9 mouse cellular contexts compared by ENCODE assay signal in the genomic region with DNA sequence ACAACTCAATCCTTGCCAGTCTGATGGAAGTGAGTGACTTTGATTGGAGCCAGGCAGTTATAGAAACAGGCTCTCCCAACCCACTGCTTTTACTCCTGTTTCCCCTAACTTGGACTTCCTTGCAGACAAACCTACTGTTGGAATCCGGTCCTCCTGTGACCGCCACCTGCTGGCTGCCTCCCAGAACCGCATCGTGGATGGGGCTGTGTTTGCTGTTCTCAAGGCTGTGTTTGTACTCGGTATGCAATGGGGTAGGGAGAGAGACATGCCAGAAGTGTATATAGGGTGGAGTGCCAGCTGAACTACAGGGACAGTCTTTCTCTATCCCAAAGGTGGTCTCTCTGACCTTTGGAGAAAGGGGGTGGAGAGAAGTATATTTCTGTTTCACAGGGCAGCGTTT. TPM values are rescaled to one million over a fixed set of nuclear protein-coding genes. Genes with fewer than 3 reads are reported as not detected.
DNase-seq lines count a peak whose midpoint lies in the region; ATAC-seq and TF ChIP-seq lines count a peak whose summit lies in the region.
"Had no signal": no experiment of that assay in that cellular context is flagged by ENCODE, and none has a peak within 500 bp of the region (broad histone marks: within the 10 kb centered on the region; RNA-seq: fewer than 3 reads in every experiment).

No protein-coding gene starts in this region.

- TF ChIP-seq POLR2A in small intestine, adult 2 months (IDR thresholded peaks at IDR 0.05; ENCODE audit: low read depth, low read length): no peak

- peak; percentile 10 for DNase-seq in gastrocnemius, adult 18-20 months (ENCODE audit: low spot score)
- DNase-seq in gastrocnemius, postnatal 25 days: no peak
- peak; percentile 80 for DNase-seq in CD4-positive, CD25-positive, alpha-beta regulatory T cell, adult 2 months (ENCODE audit: low read depth, low spot score)
- DNase-seq in brain, adult 2 months (ENCODE audit: low read depth, low spot score): peak; percentile 73
- peak; percentile 59 for DNase-seq in forebrain, embryonic 14.5 days (ENCODE audit: low spot score)
- DNase-seq in lung, postnatal 0 days (ENCODE audit: low spot score): peak; percentile 36

- H3K4me1 ChIP-seq in forebrain, embryonic 14.5 days (ENCODE audit: control insufficient read depth, insufficient read depth, low read length): no peaks in the 10 kb centered on the region
- no peaks in the 10 kb centered on the region for H3K4me1 ChIP-seq in kidney, embryonic 15.5 days
- no peaks in the 10 kb centered on the region for H3K4me1 ChIP-seq in lung, postnatal 0 days (ENCODE audit: insufficient read depth, low read depth, low read length)
- no peaks in the 10 kb centered on the region for H3K4me1 ChIP-seq in small intestine, adult 2 months (ENCODE audit: control insufficient read depth, insufficient read depth, insufficient read length, low read length)
- H3K4me1 ChIP-seq: limb, embryonic 15.5 days had no signal

- no peak overlapping the region for H3K4me3 ChIP-seq in forebrain, embryonic 14.5 days (ENCODE audit: low read depth, low read length)
- H3K4me3 ChIP-seq in kidney, embryonic 15.5 days (replicated peaks): no peak overlapping the region
- no peak overlapping the region for H3K4me3 ChIP-seq in lung, postnatal 0 days (ENCODE audit: low read depth, low read length)
- no peak overlapping the region for H3K4me3 ChIP-seq in small intestine, adult 2 months (ENCODE audit: low read depth, low read length)
- H3K4me3 ChIP-seq: limb, embryonic 15.5 days had no signal

- TF ChIP-seq EP300 in lung, postnatal 0 days (IDR thresholded peaks at IDR 0.05): no peak

- no peak overlapping the region for H3K9ac ChIP-seq in forebrain, embryonic 14.5 days (ENCODE audit: low read length)
- no peak overlapping the region for H3K9ac ChIP-seq in kidney, embryonic 15.5 days
- H3K9ac ChIP-seq in lung, postnatal 0 days (replicated peaks; ENCODE audit: low read depth): no peak overlapping the region
- H3K9ac ChIP-seq: limb, embryonic 15.5 days had no signal

- ATAC-seq in forebrain, embryonic 14.5 days: peak; percentile 52; the same call in 1 of the 2 replicates
- 0 out of 2 replicates have a peak, but pooled peaks have one; percentile 25 for ATAC-seq in kidney, embryonic 15.5 days (replicated peaks; ENCODE audit: low FRiP score)
- peak; percentile 50; the same call in 1 of the 2 replicates for ATAC-seq in lung, postnatal 0 days

- no peaks in the 10 kb centered on the region for H3K9me3 ChIP-seq in forebrain, embryonic 14.5 days (replicated peaks; ENCODE audit: control insufficient read depth, low read length)
- no peaks in the 10 kb centered on the region for H3K9me3 ChIP-seq in kidney, embryonic 15.5 days (replicated peaks)
- H3K9me3 ChIP-seq in lung, postnatal 0 days (ENCODE audit: low read length): no peaks in the 10 kb centered on the region
- H3K9me3 ChIP-seq: limb, embryonic 15.5 days had no signal

- no peak overlapping the region for H3K4me2 ChIP-seq in forebrain, embryonic 14.5 days (ENCODE audit: low read length)
- no peak overlapping the region for H3K4me2 ChIP-seq in kidney, embryonic 15.5 days
- H3K4me2 ChIP-seq in lung, postnatal 0 days (replicated peaks; ENCODE audit: low read depth, low read length): no peak overlapping the region
- H3K4me2 ChIP-seq: limb, embryonic 15.5 days had no signal

- 33% methylated on average over 6 of the region's 6 CpGs for WGBS in forebrain, embryonic 14.5 days
- WGBS in kidney, embryonic 15.5 days: 32% methylated on average over 6 of the region's 6 CpGs
- 18% methylated on average over 5 of the region's 6 CpGs for WGBS in lung, postnatal 0 days
- 29% methylated on average over 6 of the region's 6 CpGs for WGBS in small intestine, adult 2 months

- TF ChIP-seq CTCF in lung, postnatal 0 days (IDR thresholded peaks at IDR 0.05): peak; percentile 83
- TF ChIP-seq CTCF in small intestine, adult 2 months (IDR thresholded peaks at IDR 0.05; ENCODE audit: extremely low read depth, insufficient read length, insufficient replicate concordance, low read depth, low read length): peak; percentile 63; the same call in 1 of the 2 replicates

- no peak overlapping the region for H3K27ac ChIP-seq in forebrain, embryonic 14.5 days (ENCODE audit: low read depth, low read length)
- H3K27ac ChIP-seq in kidney, embryonic 15.5 days: no peak overlapping the region
- no peak overlapping the region for H3K27ac ChIP-seq in lung, postnatal 0 days (ENCODE audit: low read length)
- H3K27ac ChIP-seq in small intestine, adult 2 months (ENCODE audit: insufficient read depth, low read depth, low read length): no peak overlapping the region
- H3K27ac ChIP-seq: limb, embryonic 15.5 days had no signal

- H3K36me3 ChIP-seq in forebrain, embryonic 14.5 days (ENCODE audit: control insufficient read depth, insufficient read depth, low read length): peaks cover 84% of the 10 kb centered on the region
- peaks cover 95% of the 10 kb centered on the region for H3K36me3 ChIP-seq in kidney, embryonic 15.5 days
- H3K36me3 ChIP-seq in lung, postnatal 0 days (ENCODE audit: insufficient read depth, low read length): peaks cover 4% of the 10 kb centered on the region
- H3K36me3 ChIP-seq in small intestine, adult 2 months (ENCODE audit: control insufficient read depth, insufficient read depth, low read length): peaks cover 65% of the 10 kb centered on the region

- no peaks in the 10 kb centered on the region for H3K27me3 ChIP-seq in forebrain, embryonic 14.5 days (replicated peaks; ENCODE audit: control insufficient read depth, insufficient read depth, low read length)
- H3K27me3 ChIP-seq in kidney, embryonic 15.5 days: 0 out of 2 replicates have a peak, but pooled peaks cover 3% of the 10 kb centered on the region
- H3K27me3 ChIP-seq in lung, postnatal 0 days (replicated peaks; ENCODE audit: insufficient read depth, low read length): no peaks in the 10 kb centered on the region
- no peaks in the 10 kb centered on the region for H3K27me3 ChIP-seq in small intestine, adult 2 months (ENCODE audit: control insufficient read depth, insufficient read depth, low read length)

RNA-seq across cellular contexts. Expression of gene Med12, which starts 11.7 kb away (rescaled TPM):
- total RNA-seq in gastrocnemius, adult 18-20 months (2021): 10 to 100 TPM; 15.8 to 16.1 TPM
- total RNA-seq in gastrocnemius, postnatal 25 days (2021): 10 to 100 TPM; 15.4 to 15.6 TPM
- polyA plus RNA-seq in forebrain, embryonic 14.5 days (2014; fragmentation: Nextera tagmentation; extraction: Ambion mirVana): 24.7 and 25.0 TPM in 2 replicates
- 32.3 and 35.6 TPM in 2 replicates for polyA plus RNA-seq in kidney, embryonic 15.5 days (2015; fragmentation: Nextera tagmentation; extraction: Ambion mirVana)
- 19.8 and 20.6 TPM in 2 replicates for polyA plus RNA-seq in lung, postnatal 0 days (2015; fragmentation: Nextera tagmentation; extraction: Ambion mirVana)
- polyA plus RNA-seq in small intestine, adult 2 months (2012; rRNA removed): 77.9 and 155 TPM in 2 replicates

RNA-seq across cellular contexts. Expression of gene Nlgn3, which starts 13.4 kb away (rescaled TPM):
- under 1 TPM; 0.07 to 0.14 TPM for total RNA-seq in gastrocnemius, adult 18-20 months (2021)
- total RNA-seq in gastrocnemius, postnatal 25 days (2021): under 1 TPM; 0.08 to 0.20 TPM
- 55.3 and 75.0 TPM in 2 replicates for polyA plus RNA-seq in forebrain, embryonic 14.5 days (2014; fragmentation: Nextera tagmentation; extraction: Ambion mirVana)
- polyA plus RNA-seq in kidney, embryonic 15.5 days (2015; fragmentation: Nextera tagmentation; extraction: Ambion mirVana): 4.8 and 5.3 TPM in 2 replicates
- polyA plus RNA-seq in lung, postnatal 0 days (2015; fragmentation: Nextera tagmentation; extraction: Ambion mirVana): 0.25 and 0.29 TPM in 2 replicates
- 0.04 and 0.06 TPM in 2 replicates for polyA plus RNA-seq in small intestine, adult 2 months (2012; rRNA removed)

RNA-seq across cellular contexts. Expression of gene Gm20489, which starts 16.7 kb away (rescaled TPM):
- not detected for total RNA-seq in gastrocnemius, adult 18-20 months (2021)
- not detected for total RNA-seq in gastrocnemius, postnatal 25 days (2021)
- not detected in 2 replicates for polyA plus RNA-seq in forebrain, embryonic 14.5 days (2014; fragmentation: Nextera tagmentation; extraction: Ambion mirVana)
- not detected in 2 replicates for polyA plus RNA-seq in kidney, embryonic 15.5 days (2015; fragmentation: Nextera tagmentation; extraction: Ambion mirVana)
- not detected in 2 replicates for polyA plus RNA-seq in lung, postnatal 0 days (2015; fragmentation: Nextera tagmentation; extraction: Ambion mirVana)
- not detected in 2 replicates for polyA plus RNA-seq in small intestine, adult 2 months (2012; rRNA removed)
- polyA plus RNA-seq: limb, embryonic 15.5 days had no signal

RNA-seq across cellular contexts. Expression of gene Il2rg, which starts 17.5 kb away (rescaled TPM):
- 1 to 10 TPM; 1.1 to 1.6 TPM for total RNA-seq in gastrocnemius, adult 18-20 months (2021)
- 1 to 10 TPM; 1.3 to 2.6 TPM for total RNA-seq in gastrocnemius, postnatal 25 days (2021)
- polyA plus RNA-seq in forebrain, embryonic 14.5 days (2014; fragmentation: Nextera tagmentation; extraction: Ambion mirVana): 6.2 and 6.5 TPM in 2 replicates
- 21.1 and 22.2 TPM in 2 replicates for polyA plus RNA-seq in kidney, embryonic 15.5 days (2015; fragmentation: Nextera tagmentation; extraction: Ambion mirVana)
- polyA plus RNA-seq in lung, postnatal 0 days (2015; fragmentation: Nextera tagmentation; extraction: Ambion mirVana): 58.3 and 59.1 TPM in 2 replicates
- 7.1 and 14.1 TPM in 2 replicates for polyA plus RNA-seq in small intestine, adult 2 months (2012; rRNA removed)

RNA-seq across cellular contexts. Expression of gene Gm614, which starts 21.7 kb away (rescaled TPM):
- total RNA-seq in gastrocnemius, adult 18-20 months (2021): not detected
- not detected for total RNA-seq in gastrocnemius, postnatal 25 days (2021)
- polyA plus RNA-seq in forebrain, embryonic 14.5 days (2014; fragmentation: Nextera tagmentation; extraction: Ambion mirVana): not detected in 2 replicates
- polyA plus RNA-seq in kidney, embryonic 15.5 days (2015; fragmentation: Nextera tagmentation; extraction: Ambion mirVana): 0.23 TPM in 1 of 2 replicates, not detected in the other
- 0.25 and 0.27 TPM in 2 replicates for polyA plus RNA-seq in lung, postnatal 0 days (2015; fragmentation: Nextera tagmentation; extraction: Ambion mirVana)
- polyA plus RNA-seq in small intestine, adult 2 months (2012; rRNA removed): 0.23 TPM in 1 of 2 replicates, not detected in the other
- polyA plus RNA-seq: limb, embryonic 15.5 days had no signal
